Mouse (Mus musculus): ENCODE measurements at regions not wholly inside any gene's neighbourhood (a gene's known extent, or its start where the extent isn't known, plus 50 kb on each side); places are given as distances from the start of the nearest gene placed in this dataset.

- no peaks in the 10 kb centered on the region for H3K79me2 ChIP-seq (replicated peaks; ENCODE audit: control insufficient read depth, extremely low read depth, insufficient read depth, poor library complexity, severe bottlenecking)
- H3K9ac ChIP-seq (ENCODE audit: insufficient read depth, low read depth) = no peak overlapping the region
- no peak overlapping the region for H3K4me2 ChIP-seq (ENCODE audit: insufficient read depth, low read depth, poor library complexity, severe bottlenecking)
- no peak overlapping the region for H3K27ac ChIP-seq (ENCODE audit: insufficient read depth, low read depth)
- H3K4me1 ChIP-seq (ENCODE audit: control insufficient read depth in 1 of 2, insufficient read depth in 2 of 2) = peaks cover 8 to 18% of the 10 kb centered on the region in 2 experiments
- DNase-seq (ENCODE audit: extremely low read depth) = peak; percentile 41
- dilution Hi-C loops (cut with MboI; ENCODE audit: extremely low pct_ligation_motif_present, extremely low pct_unique_long_range_greater_than_20kb, low sequenced_read_pairs) (no loop called here), in situ Hi-C loops (cut with MboI; ENCODE audit: low pct_ligation_motif_present, low pct_unique_long_range_greater_than_20kb, low sequenced_read_pairs) (no loop called here)
- H3K9me3 ChIP-seq (replicated peaks; ENCODE audit: low read length) = no peaks in the 10 kb centered on the region
- H3K27me3 ChIP-seq (replicated peaks) = no peaks in the 10 kb centered on the region
- H3K4me3 ChIP-seq (replicated peaks in 1 of 3; ENCODE audit: low read depth in 2 of 3, low read length in 2 of 3, poor library complexity in 1 of 3) = no peak overlapping the region
- no peaks in the 10 kb centered on the region for H3K36me3 ChIP-seq (replicated peaks in 1 of 2; ENCODE audit: control insufficient read depth in 1 of 2, insufficient read depth in 1 of 2, low read length in 1 of 2)
- TF ChIP-seq KAT2A (IDR thresholded peaks at IDR 0.05; ENCODE audit: insufficient replicate concordance, low read length) (no peak), USF2 (conservative IDR thresholded peaks at IDR 0.05; ENCODE audit: low read depth, low read length) (no peak), MAFK (IDR thresholded peaks at IDR 0.05; ENCODE audit: insufficient replicate concordance, low read length) (no peak), GABPA (IDR thresholded peaks at IDR 0.05; ENCODE audit: insufficient replicate concordance, low read depth, low read length) (no peak), MEF2A (IDR thresholded peaks at IDR 0.05; ENCODE audit: borderline replicate concordance, low read depth, low read length) (peak; percentile 49; the same call in 1 of the 2 replicates), MYC (IDR thresholded peaks at IDR 0.05; ENCODE audit: low read depth, low read length) (no peak), CHD1 (IDR thresholded peaks at IDR 0.05; ENCODE audit: low read depth, low read length) (peak; percentile 98), ZKSCAN1 (IDR thresholded peaks at IDR 0.05; ENCODE audit: borderline replicate concordance, low read depth, low read length) (no peak), TCF12 (IDR thresholded peaks at IDR 0.05; ENCODE audit: low read depth, low read length) (peak; percentile 57; the same call in 1 of the 2 replicates), UBTF (IDR thresholded peaks at IDR 0.05; ENCODE audit: low read depth, low read length) (no peak), TBP (conservative IDR thresholded peaks at IDR 0.05; ENCODE audit: low read depth, low read length) (no peak)
These were observed 2088.0 kb downstream of the A830018L16Rik start for GRCm38 (mm10) chr1:13501938-13502337.

- peaks cover 2% of the 10 kb centered on the region for H3K9me3 ChIP-seq (replicated peaks; ENCODE audit: low read length)
- no peaks in the 10 kb centered on the region for H3K36me3 ChIP-seq (replicated peaks in 1 of 2; ENCODE audit: control insufficient read depth in 1 of 2, insufficient read depth in 1 of 2, low read length in 1 of 2)
- peak overlapping the region; percentile 32 for H3K4me2 ChIP-seq (ENCODE audit: insufficient read depth, low read depth, poor library complexity, severe bottlenecking)
- peak overlapping the region in 1 of 3 experiments; percentile 11 for H3K4me3 ChIP-seq (replicated peaks in 1 of 3; ENCODE audit: low read depth in 2 of 3, low read length in 2 of 3, poor library complexity in 1 of 3)
- no peaks in the 10 kb centered on the region for H3K27me3 ChIP-seq (replicated peaks)
- no peak for TF ChIP-seq E2F4 (IDR thresholded peaks at IDR 0.05; ENCODE audit: insufficient replicate concordance, low read depth, low read length)
- TF ChIP-seq NRF1 (IDR thresholded peaks at IDR 0.05; ENCODE audit: low read depth, low read length) = peak; percentile 65
- no peak overlapping the region for H3K9ac ChIP-seq (ENCODE audit: insufficient read depth, low read depth)
- dilution Hi-C loops (cut with MboI; ENCODE audit: extremely low pct_ligation_motif_present, extremely low pct_unique_long_range_greater_than_20kb, low sequenced_read_pairs) (no loop called here), in situ Hi-C loops (cut with MboI; ENCODE audit: low pct_ligation_motif_present, low pct_unique_long_range_greater_than_20kb, low sequenced_read_pairs) (no loop called here)
- H3K27ac ChIP-seq (ENCODE audit: insufficient read depth, low read depth) = no peak overlapping the region
- peak; percentile 37 for DNase-seq (ENCODE audit: extremely low read depth)
- no peaks in the 10 kb centered on the region for H3K79me2 ChIP-seq (replicated peaks; ENCODE audit: control insufficient read depth, extremely low read depth, insufficient read depth, poor library complexity, severe bottlenecking)
- H3K4me1 ChIP-seq (ENCODE audit: control insufficient read depth in 1 of 2, insufficient read depth in 2 of 2) = no peaks in the 10 kb centered on the region; a peak in 1 of 4 replicates
These were observed 2099.9 kb downstream of the A830018L16Rik start for GRCm38 (mm10) chr1:13513761-13514160.
